Mouse (Mus musculus): ENCODE measurements around the gene Wdr60.

DNA sequence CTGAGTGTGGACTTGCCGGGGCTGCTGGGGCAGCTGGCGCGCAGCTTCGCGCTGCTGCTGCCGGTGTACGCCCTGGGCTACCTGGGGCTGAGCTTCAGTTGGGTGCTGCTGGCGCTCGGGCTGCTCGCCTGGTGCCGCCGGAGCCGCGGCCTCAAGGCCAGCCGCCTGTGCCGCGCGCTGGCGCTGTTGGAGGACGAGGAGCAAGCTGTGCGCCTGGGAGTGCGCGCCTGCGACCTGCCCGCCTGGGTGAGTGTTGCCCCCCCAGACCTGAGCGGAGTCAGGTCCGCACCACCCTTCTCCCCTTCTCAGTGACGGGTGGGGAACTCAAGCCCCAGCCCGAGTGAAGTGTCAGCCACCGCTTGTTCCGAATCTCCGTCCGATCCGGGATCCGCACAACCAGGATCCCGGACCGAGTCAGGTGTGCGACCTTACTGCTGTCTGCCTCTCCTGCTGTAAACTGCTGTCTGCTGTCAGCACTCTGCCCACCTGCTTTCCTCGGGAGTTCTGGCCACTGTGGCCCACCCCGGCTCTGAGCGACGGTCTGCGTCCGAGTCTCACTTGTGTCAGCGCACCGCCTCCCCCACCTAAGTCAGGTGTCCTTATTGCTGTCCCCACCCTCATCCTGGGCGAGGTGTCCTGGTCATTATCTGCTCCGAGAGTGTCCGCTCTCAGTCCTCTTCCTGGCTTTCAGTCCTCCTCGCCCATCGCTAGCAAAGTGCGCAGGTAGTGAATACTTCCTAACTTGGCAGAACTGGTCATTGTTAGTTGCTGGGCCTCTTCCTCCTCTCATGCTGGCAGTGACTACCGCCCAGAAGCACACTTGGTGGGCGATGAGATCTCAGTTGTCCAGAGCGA lies 18.8 kb upstream of the Wdr60 start:
- no peak for TF ChIP-seq CTCF (IDR thresholded peaks at IDR 0.05; ENCODE audit: low read depth, low read length)
- TF ChIP-seq POLR2AphosphoS5 (IDR thresholded peaks at IDR 0.05; ENCODE audit: insufficient replicate concordance, low read depth, low read length) = no peak
- no peak for TF ChIP-seq GATA1 (IDR thresholded peaks at IDR 0.05; ENCODE audit: borderline replicate concordance, low read length)
- TF ChIP-seq TAL1 (conservative IDR thresholded peaks at IDR 0.05; ENCODE audit: low read depth, low read length) = no peak
